Mouse (Mus musculus) mature B cell (primary cell): ENCODE measurements around the gene Ftsj3.
"Not testable (repeated sequence)": the region's sequence is repeated elsewhere in the genome, so short reads cannot be mapped to it uniquely, and the experiment has no call there.

Experiments used
- in situ Hi-C: fragments of 300-500 bp; cut with MboI; formaldehyde crosslinking; loops from 2 replicates; pipeline ENCODE4 v1.14.3; 2019

Gene Ftsj3

DNA sequence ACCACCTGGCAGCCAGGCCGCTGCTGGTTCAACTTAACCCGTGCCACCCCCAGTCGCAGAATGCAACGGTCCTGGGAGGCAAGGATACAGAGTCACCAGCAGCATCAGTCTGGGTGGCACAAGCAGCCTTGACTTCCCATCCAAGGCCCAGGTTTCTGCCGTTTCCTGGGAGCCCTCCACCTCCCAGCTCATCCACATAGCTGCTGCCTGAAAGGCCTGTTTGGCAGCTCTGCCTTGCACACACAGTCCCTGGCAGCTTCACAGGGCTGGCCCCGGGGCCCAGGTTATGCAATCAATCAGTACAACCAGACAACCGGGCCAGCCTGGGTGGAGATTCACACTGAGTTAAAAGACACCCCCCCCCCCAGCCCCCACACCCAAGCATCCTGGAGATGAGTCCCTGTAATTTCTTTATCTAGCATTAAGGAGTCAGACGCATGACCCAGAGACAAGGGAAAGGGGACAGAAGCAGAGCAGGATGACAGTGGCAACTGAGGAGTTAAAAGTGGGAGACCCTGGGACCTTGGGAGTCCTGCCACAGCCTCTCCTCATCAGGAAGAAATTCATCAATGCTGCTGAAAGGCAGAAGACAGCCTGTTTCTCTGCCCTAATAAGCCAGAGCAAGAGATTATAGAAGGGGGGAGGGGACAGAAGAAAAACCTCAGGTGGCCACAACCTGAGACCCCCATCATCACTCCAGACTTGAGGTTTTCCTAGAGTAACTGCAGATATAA lies 12.6 kb upstream of the Ftsj3 start:
- in situ Hi-C loops = no loop called here

DNA sequence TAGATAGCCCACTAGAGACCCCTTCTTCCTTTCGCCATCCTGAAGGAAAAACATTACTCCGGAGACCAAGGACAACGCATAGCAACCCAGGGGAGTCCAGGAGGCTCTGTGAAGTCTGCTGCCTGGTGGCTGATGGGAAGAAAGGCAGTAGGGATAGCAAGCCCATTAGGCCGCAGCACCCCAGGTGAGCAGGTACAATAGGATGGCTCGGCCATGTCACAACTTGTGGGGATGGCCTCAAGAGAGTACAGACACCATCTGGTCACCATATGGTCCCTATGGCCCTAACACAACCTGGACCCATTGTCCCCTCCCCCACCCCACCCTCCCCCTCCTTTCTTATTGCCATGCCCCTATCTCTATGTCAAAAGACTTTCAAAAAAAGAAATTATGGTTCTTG lies 12.0 kb upstream of the Ftsj3 start:
- in situ Hi-C loops = no loop called here

DNA sequence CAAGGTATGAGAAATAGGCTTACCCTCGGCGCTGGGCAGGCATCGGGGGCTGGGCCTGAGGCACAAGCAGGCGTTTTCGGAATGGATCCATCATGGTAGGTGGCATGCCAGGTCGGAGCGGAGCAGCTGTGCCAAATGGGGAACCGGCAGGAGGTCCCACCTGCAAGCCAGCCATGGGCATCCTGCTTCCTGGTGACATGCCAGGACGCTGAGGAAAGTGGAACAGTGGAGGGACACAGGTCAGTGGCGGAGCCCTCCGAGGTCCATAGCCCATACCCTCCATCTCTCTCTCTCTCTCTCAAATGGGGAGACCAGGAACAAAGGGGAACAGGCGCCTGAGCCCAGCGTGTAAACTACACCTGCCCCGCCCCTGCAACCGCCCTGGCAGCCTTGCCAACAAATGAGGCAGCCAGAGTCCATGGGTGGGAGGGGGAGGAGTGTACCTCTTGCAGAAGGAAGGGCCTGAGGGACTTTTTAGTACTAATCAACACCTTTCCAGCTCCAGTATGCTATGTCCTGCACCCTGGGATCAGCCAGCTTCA lies 11.5 kb upstream of the Ftsj3 start:
- in situ Hi-C loops = no loop called here

DNA sequence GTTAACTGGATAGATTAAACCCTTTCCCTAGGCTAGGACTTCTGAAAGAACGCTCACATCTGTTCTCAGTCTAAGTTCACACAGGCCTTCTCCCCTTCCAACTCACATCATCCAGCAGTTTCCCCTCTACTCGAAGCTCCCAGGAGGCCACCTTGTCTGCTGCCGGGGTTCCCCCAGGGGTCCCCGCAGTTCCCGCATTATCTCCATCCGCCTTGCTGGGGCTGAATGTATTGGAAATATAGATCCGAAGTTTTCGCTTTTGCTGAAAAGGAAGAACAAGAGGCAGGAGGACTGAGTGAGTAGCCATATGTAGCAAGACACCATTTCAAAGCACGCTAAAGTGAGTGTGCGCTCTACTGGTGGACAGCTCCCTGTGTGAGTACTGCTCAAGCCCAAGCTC lies 10.6 kb upstream of the Ftsj3 start:
- in situ Hi-C loops = no loop called here

DNA sequence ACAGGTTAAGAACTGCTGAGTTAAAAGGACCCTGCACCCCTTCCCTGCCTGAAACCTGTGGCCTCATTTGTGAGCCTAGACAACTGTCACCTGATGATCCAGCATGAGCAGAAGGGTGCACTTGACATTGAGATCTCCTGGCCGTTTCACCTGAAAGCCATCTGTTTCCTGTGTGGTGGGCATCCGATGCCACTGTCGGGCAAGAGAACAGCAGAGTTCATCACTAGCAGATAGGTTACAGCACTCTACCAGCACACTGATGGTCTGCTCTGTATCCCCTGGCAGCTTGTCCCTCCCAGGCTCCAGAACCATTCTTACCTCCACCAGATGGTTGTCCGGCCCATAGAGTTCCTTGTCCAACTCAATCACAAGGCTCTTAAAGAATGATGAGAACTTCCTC lies 9.7 kb upstream of the Ftsj3 start:
- in situ Hi-C loops = no loop called here

DNA sequence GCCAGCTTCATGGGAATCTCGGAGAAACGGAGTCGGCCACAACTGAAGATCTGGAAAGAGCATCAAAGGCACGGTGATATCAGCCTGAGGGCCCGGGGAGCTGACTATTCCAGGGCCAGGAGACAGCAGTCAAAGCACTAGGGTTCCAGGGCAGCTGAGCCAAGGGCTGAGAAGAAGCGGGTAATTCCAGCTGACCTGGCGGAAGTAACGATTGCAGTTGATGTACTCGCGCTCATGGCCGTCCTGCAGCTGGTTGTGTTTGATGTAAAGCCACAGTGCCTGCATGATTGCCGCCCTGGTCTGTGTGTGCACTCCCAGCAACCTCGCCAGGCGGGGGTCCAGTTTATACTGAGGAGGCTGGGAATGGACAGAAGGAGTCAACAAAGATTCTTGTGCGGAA lies 9.1 kb upstream of the Ftsj3 start:
- in situ Hi-C loops = no loop called here

DNA sequence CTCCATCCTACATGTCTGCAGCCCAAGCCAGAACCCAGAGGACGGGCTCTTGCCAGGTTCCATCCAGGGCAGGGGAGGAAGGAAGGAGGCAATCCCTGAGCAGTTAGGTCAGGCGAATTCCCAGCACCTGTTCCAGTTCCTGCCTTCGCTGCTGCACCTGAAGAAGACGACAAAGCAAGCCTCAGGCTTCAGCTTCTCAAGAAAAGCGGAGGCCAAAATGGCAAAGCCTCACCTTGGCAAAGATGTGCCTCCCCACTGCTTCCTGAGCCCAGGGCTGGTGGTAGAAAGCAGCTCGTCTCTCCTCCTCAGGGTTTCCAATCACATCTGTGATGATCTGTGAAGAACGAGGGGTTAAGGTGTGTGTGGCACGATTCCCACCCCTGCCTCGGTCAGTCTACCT lies 8.1 kb upstream of the Ftsj3 start:
- in situ Hi-C loops = no loop called here

DNA sequence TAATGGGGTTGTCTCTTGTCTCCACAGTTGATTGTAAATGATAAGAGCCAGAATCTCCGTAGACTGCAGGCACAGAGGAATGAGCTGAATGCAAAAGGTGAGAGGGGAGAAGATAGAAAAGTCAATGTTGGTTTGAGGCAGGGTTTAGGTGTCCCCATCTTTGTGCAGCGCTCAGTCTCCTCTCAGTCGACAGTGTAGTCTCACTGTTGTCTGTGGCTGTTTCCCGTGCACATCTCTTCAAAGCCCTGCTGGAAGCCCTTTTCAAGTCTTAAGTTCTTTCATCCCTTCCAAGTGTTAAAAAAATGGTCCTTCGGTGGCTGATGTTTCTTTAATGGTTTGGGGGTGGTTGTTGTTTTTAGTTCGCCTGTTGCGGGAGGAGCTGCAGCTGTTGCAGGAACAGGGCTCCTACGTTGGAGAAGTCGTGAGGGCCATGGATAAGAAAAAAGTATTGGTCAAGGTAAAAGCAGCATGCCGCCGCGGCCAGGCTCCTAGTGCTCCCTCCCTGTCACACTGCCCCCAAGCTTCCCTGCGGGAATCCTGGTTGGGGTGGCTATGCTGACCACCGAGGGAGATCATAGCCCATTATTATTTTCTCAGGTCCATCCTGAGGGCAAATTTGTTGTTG lies 5.1 kb upstream of the Ftsj3 start:
- in situ Hi-C loops = no loop called here

DNA sequence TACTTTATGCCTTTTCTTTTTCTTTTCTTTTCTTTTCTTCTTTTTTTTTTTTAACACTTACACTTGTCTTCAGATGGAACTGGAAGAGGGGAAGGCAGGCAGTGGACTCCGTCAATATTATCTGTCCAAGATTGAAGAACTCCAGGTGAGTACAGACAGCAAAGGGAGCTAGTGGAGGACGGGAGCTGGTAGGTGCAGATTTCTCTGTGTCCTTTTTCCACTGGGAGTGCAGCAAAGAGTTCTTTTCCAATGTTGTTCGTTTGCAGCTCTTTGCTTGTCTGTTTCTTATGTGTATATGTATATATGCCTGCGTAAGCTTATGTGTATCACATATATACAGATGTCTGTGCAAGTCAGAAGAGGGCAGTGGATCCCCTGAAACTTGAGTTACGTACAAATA lies 896 bp upstream of the Ftsj3 start:
- in situ Hi-C loops = no loop called here

DNA sequence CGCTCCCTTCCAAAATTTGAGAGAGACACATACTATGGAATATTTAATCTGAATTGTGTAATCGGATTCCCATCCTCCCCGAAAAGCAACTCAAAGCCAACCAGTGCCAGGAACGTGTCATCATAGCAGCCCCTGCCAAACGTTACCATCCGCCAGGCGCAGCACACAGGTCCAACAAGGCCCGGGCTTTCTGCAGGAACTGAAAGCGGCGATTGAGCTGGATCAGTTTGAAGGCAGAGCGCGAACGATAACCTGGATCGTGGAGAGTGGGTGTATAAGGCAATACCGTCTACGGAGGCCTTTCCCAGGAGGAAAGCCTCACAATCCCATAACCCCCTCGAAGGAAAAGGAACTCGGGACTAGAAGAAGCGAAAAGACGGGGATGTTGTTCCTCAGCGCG lies 705 bp downstream of the Ftsj3 start:
- in situ Hi-C loops = no loop called here

DNA sequence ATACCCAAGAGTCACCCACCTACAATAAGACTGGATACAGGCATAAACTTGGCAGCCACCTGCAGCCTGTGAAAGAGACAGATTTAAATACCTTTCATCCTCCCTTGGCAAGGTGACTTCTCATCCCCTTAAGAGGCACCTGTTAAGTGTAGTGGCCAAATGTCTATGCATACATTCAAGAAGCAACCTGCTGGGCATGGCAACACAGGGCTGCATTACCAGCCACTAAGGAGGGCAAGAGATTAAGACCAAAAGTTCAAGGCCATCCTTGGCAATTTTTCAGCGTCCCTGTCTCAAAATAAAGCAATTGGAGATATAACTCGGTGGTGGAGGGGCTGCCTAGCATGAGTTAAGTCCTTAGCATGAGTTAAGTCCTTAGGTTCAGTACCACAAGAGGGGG lies 1.1 kb downstream of the Ftsj3 start:
- in situ Hi-C loops = no loop called here

DNA sequence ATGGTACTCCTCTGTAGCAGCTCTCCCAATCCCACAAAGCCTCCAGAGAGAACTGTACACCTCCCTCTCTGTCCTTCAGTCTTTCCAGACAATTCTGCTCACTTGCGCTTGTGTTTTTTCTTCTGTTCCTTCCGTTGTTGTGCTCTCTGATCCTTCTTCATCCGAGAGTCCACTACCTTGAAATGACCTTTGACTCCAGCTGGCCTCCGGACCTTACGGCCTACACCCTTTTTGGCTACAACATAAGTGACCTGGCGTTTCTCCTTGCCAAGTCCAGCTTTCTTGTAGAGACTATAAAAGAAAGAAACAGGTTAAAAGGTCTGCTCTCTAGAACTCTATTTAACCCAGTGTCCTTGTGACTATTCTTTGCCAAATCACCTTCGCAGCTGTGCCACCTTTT lies 6.6 kb downstream of the Ftsj3 start:
- in situ Hi-C loops = no loop called here

DNA sequence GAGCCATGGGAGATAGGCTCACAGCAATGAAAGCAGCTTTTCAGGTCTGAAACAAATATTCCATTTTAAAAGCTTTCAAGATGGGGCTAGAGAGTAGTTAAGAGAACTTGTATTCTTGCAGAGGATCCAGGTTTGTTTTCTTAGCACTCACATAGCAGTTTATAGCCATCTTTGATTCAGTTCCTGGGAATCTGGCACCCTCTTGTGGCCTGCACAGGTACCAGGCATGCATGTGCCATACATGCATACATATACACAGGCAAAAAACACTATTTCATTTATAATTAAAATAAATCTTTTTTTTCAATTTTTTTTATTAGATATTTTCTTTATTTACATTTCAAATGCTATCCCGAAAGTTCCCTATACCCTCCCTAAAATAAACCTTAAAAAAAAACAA lies 9.0 kb downstream of the Ftsj3 start:
- in situ Hi-C loops = no loop called here

DNA sequence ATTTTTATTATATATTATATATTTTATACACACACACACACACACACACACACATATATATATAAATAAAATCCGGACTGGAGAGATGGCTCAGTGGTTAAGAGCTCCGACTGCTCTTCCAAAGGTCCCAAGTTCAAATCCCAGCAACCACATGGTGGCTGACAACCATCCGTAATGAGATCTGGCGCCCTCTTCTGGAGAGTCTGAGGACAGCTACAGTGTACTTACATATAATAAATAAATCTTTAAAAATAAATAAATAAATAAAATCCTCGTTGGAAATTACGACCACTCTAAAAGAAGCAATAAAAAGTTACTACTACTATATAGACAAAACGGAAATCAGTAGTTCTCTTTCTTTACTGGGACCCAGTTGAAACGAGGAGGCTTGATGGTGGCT lies 21.9 kb downstream of the Ftsj3 start:
- in situ Hi-C loops = not testable (repeated sequence)

DNA sequence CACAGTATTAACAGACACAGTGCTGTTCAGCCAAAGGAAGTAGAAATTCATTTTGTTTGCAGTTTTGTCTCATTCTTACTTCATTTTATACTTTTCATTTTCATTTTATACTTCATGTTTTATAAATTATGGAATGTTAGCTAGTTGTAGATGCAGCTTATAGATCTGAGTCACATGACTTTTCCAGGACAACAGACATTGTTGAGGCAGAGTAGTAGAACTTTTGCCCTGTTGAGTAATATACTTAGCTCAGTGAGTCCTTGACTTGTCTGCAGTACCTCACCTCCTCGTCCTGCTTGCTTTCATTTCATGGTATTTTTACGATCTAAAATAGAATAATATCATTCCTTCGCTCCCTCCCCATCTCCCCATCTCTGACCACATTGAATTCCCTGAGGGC lies 35.3 kb downstream of the Ftsj3 start:
- in situ Hi-C loops = no loop called here

DNA sequence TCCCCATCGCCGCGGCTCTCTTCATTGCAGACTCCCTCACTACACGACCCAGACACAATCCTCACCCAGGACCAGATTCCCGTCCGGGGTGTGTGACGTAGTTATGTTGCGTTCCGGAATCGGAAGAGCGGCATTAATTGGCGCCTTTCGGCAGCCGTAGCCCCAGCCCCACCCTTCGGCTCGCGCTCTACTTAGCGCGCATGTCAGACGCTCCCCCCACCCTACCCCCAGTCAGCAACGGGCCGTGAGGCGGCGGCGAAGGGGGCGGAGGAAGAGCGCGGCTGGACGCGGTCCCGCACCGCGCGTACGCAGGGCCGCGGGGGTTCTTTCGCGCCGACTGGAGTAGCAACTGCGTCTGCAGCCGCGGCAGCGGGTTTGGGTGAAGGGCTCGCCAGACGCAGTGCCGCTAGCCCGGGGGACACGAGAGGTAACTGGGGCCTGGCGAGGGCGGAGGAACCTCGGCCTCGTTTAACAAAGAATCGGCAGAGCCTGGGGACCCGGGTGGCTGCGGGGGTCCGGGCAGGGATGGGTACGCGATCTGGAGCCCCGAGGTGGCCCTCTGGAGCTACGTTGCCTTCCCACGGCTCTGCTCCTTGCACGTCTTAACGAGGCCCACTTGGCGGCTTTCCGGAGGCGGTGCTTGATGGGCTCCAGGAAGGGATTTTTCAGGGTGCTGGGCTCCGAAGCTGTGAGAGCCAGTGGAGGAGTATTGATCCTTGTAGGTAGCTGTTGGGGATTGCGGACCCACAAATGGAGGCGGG lies 39.0 kb downstream of the Ftsj3 start, which contains the start of gene Ddx42:
Ddx42 (plus strand) TSS at position 197 of the 761 bp plus-strand sequence.
- in situ Hi-C loops = no loop called here

DNA sequence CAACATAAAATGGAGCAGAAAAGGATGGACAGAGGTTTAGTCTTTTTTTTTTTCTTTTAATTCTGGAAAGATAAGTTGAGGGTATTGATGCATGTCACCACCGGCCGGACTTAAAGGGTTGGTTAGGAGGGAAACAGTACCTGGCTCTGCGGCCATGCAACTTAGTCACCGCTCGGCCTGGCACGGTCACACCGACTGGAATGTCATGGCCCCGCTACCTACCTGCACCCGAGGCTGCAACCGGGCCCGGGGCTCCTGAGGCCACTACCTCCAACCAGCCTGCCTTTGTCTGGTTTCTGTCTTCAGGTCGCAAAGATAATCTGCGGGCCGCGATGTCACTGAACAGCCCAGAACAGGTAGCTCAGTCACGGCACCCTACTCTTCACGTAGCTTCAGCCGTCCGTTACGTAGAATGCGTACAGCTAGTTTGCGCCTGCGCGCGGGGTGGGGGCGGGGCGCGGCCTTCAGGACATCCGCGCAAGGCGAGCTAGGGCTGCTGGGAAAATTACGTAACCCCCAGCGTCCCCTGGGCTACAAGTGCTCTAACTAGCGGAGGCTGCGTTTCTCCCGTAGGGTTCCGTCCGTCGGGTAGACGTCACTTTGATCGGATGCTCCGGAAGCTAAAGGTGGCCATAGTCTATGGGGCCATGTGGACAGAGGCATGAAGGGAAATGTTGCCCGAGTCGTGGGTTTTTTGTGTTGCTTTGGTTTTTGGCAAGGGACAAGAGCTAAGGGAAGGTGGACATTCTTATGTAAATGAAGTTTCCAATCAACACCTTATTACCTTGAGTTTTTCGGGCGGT lies 39.8 kb downstream of the Ftsj3 start, which contains the start of gene Ccdc47:
Ccdc47 (minus strand) TSS at position 418 of the 803 bp plus-strand sequence.
- in situ Hi-C loops = no loop called here

DNA sequence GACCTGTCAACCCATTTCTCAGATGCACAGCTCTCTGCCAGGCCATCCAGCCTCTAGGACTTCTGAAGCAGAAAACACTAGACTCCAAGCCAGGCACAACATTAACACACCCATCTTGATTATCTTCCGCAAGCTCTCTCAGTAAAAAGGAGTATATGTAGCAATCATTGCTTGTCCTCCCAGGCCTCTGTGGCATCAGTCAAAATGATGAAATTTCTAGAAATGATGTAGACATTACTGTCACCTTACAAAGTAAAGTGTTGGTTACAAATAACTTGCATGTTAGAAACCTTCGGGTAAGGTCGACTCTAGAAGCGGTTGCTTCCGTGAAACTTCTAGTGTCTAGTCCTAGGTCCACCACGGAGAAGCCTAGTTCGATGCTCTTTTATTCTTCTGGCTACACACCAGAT lies 40.4 kb downstream of the Ftsj3 start:
- in situ Hi-C loops = no loop called here

DNA sequence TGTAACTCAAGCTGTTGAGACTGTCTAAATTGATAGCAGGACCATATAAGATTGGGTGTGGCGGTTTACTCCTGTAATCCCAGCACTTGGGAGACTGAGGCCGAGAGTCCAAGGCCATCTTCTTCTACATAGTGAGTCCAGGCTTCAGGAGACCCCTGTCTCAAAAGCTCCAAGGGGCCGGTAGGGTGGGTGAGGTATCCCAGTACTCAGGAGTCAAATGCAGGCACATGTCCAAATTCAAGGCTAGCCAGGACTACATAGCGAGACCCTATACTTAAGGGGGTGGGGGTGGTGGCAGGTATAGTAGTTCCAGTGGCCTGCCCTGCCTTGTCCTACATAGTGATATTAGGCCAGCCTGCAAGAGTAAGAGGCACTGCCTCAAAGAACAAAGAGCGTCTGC lies 41.0 kb downstream of the Ftsj3 start:
- in situ Hi-C loops = no loop called here

DNA sequence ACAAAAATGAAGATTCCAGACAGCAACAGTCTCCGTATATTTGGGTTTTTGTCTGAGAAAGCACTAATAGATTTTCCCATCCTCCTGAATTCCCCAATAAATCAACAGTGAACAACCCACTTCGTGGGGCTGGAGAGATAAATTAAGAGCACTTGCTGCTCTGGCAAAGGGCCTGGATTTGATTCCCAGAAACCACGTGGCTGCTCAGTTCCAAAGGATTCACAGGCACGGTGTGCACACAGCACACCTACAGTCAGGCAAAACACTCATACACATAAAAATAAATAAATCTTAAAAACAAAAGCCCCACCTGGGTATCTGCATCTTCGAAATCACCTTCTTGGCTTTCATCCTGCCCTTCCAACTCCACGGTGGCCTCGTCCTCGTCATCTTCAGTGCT lies 43.1 kb downstream of the Ftsj3 start:
- in situ Hi-C loops = no loop called here

DNA sequence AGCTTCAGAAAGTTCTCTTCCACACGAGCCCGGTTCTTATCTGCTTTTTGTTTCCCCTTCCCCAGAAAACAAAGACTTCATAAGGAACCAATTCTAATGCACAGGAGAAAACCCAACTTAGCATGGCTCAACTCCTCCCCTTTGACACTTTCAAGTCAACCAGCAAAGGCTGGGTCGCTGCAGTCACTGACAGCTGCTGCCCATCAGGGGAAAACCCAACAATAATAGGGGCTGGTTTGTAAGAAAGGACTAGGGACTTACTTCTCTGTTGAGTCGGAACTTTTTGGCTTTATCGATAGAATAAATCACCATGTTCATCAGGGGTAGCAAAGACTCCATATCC lies 53.8 kb downstream of the Ftsj3 start, which contains the start of gene Strada:
Strada (minus strand) TSS at position 46 of the 343 bp plus-strand sequence.
- in situ Hi-C loops = no loop called here
